Mouse (Mus musculus): ENCODE measurements around the gene Tbck. TPM values are rescaled to one million over a fixed set of nuclear protein-coding genes. Genes with fewer than 3 reads are reported as not detected.

The Tbck gene
- polyA plus RNA-seq, 1 experiment from 2014 or later, result 21.2 TPM

DNA sequence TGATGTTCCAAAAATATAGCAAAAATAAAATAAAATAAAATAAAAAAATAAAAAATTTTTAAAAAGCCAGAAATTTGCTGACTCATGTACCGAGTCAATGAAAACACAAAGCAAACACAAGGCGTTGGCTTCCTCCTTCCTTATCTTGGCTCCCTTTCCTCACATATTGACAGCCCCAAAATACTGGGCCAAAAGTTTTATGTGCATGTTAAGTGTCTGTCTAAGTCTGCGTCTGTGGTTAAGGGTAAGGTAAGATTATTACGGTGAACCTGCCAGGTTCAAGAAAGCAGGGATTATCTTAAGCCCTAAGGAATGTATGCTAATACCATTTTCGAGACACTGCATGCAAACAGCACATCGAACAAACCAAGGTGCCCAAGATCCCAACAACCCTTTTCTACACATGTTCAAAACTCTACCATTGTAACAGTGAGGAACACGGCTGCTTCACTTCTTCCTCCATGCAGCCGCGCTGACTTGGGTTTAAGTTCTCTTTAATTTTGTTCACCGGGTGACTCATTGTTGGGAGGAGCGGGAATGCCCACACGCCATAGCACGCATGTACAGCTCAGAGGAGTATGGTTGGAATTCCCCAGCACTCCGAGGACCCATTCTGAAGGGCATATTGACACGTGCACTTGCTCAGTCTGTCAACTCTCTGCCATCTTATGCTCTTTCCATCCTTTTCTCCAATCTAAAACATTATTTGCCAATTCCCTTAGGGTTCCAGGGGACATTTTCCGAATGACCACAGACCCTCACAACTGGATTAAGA is 203.3 kb downstream of the Tbck start:
- Histone ChIP-seq H3K4me3 (no peak overlapping the region), H3K27ac (no peak overlapping the region), H3K36me3 (replicated peaks) (no peaks in the 10 kb centered on the region), H3K27me3 (ENCODE audit: poor library complexity, severe bottlenecking) (no peaks in the 10 kb centered on the region), H3K4me1 (no peaks in the 10 kb centered on the region), H3K9me3 (no peaks in the 10 kb centered on the region)
- no peak for DNase-seq (ENCODE audit: extremely low spot score, low spot score)
- WGBS, result 94% methylated on average over 16 of the region's 16 CpGs

Other genes with a start within 250 kb of the Tbck start
- not detected in 2 replicates for gene Gimd1, start 54.3 kb upstream of the Tbck start, polyA plus RNA-seq (2016; fragmentation: Nextera tagmentation; extraction: Ambion mirVana)
- gene Aimp1, start 226 bp downstream of the Tbck start, polyA plus RNA-seq (2016; fragmentation: Nextera tagmentation; extraction: Ambion mirVana), result 78.0 and 84.5 TPM in 2 replicates